Comparison of ENCODE assay signal across 10 mouse cellular contexts in the genomic region with DNA sequence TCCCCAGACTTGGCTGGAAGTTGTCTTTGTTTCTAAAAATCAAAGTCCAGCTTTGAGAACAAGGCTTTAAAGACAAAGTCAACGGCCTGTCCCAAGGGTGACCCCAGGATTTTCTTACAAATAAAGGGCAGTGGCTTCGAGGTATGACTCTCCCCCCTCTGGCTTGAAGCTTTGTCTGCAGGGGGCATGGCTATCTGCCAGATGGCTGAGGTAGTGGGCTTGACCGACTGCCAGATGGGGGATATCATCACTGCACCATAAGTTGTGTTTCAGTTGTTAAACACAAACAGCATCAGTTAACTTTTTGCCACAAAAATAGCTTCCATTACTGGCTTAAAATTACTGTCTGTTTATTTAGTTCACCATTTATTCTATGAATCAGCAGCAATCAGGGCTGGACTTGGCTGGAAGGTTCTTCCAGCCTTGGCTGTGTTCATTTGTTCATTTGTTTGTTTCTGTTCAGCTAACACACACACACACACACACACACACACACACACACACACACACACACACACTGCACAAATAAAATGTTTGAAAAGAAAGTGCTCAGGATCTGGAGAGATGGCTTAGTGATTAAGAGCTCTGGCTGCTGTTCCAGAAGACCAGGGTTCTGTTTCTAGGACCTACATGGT. TPM values are rescaled to one million over a fixed set of nuclear protein-coding genes. Genes with fewer than 3 reads are reported as not detected.
A peak's percentile ranks its signal among the peaks of the same experiment; 100 is the strongest.
DNase-seq lines count a peak whose midpoint lies in the region; ATAC-seq lines count a peak whose summit lies in the region.
"Had no signal": no experiment of that assay in that cellular context is flagged by ENCODE, and none has a peak within 500 bp of the region (broad histone marks: within the 10 kb centered on the region; RNA-seq: fewer than 3 reads in every experiment).

No protein-coding gene starts in this region.

- WGBS in forebrain, embryonic 10.5 days = 7% methylated on average over 3 of the region's 3 CpGs
- 1% methylated on average over 3 of the region's 3 CpGs for WGBS in forebrain, embryonic 13.5 days
- 8% methylated on average over 3 of the region's 3 CpGs for WGBS in hindbrain, embryonic 16.5 days
- 23% methylated on average over 3 of the region's 3 CpGs for WGBS in stomach, embryonic 16.5 days

- H3K4me1 ChIP-seq in forebrain, embryonic 10.5 days = peaks cover 42% of the 10 kb centered on the region
- peaks cover 21% of the 10 kb centered on the region for H3K4me1 ChIP-seq in forebrain, embryonic 13.5 days
- H3K4me1 ChIP-seq in hindbrain, embryonic 16.5 days (ENCODE audit: control insufficient read depth, insufficient read depth, low read depth, low read length) = no peaks in the 10 kb centered on the region
- peaks cover 4% of the 10 kb centered on the region for H3K4me1 ChIP-seq in stomach, embryonic 16.5 days (ENCODE audit: control insufficient read depth, insufficient read depth, low read length)

- no peak for ATAC-seq in forebrain, embryonic 13.5 days
- ATAC-seq in hindbrain, embryonic 16.5 days = 0 out of 2 replicates have a peak, but pooled peaks have one; percentile 24
- peak; percentile 39; the same call in 1 of the 2 replicates for ATAC-seq in stomach, embryonic 16.5 days (ENCODE audit: insufficient read depth, low FRiP score)
- ATAC-seq in erythroblast, adult 5-6 weeks (replicated peaks; ENCODE audit: low FRiP score, poor library complexity, severe bottlenecking) = no peak

- no peak overlapping the region for H3K4me2 ChIP-seq in forebrain, embryonic 13.5 days
- H3K4me2 ChIP-seq in hindbrain, embryonic 16.5 days (ENCODE audit: low read length) = no peak overlapping the region
- no peak overlapping the region for H3K4me2 ChIP-seq in stomach, embryonic 16.5 days (ENCODE audit: low read depth, low read length)
- H3K4me2 ChIP-seq: limb, embryonic 12.5 days had no signal

- no peak for DNase-seq in forebrain, embryonic 10.5 days (ENCODE audit: extremely low spot score, low spot score)
- DNase-seq in right cerebral cortex, postnatal 10 days (ENCODE audit: low spot score in 2 of 2) = peak; percentile 38 to 47
- DNase-seq in right cerebral cortex, postnatal 14 days = no peak
- no peak for DNase-seq in urinary bladder, postnatal 10 days (ENCODE audit: low spot score)
- DNase-seq: adrenal gland, postnatal 25 days had no signal

- no peaks in the 10 kb centered on the region for H3K36me3 ChIP-seq in forebrain, embryonic 10.5 days (replicated peaks)
- no peaks in the 10 kb centered on the region for H3K36me3 ChIP-seq in forebrain, embryonic 13.5 days (ENCODE audit: poor library complexity, severe bottlenecking)
- H3K36me3 ChIP-seq in hindbrain, embryonic 16.5 days (ENCODE audit: control insufficient read depth, insufficient read depth, low read length) = no peaks in the 10 kb centered on the region
- H3K36me3 ChIP-seq in stomach, embryonic 16.5 days (ENCODE audit: control insufficient read depth, insufficient read depth, low read length) = no peaks in the 10 kb centered on the region
- H3K36me3 ChIP-seq: limb, embryonic 12.5 days had no signal

- no peak overlapping the region for H3K9ac ChIP-seq in forebrain, embryonic 13.5 days
- H3K9ac ChIP-seq in hindbrain, embryonic 16.5 days (ENCODE audit: low read depth, low read length) = no peak overlapping the region
- H3K9ac ChIP-seq in stomach, embryonic 16.5 days (ENCODE audit: low read length) = no peak overlapping the region
- H3K9ac ChIP-seq: limb, embryonic 12.5 days had no signal

- peak overlapping the region; percentile 62 for H3K27ac ChIP-seq in forebrain, embryonic 10.5 days
- no peak overlapping the region for H3K27ac ChIP-seq in forebrain, embryonic 13.5 days
- no peak overlapping the region for H3K27ac ChIP-seq in hindbrain, embryonic 16.5 days (ENCODE audit: low read depth, low read length)
- H3K27ac ChIP-seq in stomach, embryonic 16.5 days (ENCODE audit: low read length) = peak overlapping the region; percentile 52; the same call in 1 of the 2 replicates
- H3K27ac ChIP-seq: limb, embryonic 12.5 days had no signal

- no peak overlapping the region for H3K4me3 ChIP-seq in forebrain, embryonic 10.5 days
- no peak overlapping the region for H3K4me3 ChIP-seq in forebrain, embryonic 13.5 days
- H3K4me3 ChIP-seq in hindbrain, embryonic 16.5 days (ENCODE audit: low read length) = no peak overlapping the region
- H3K4me3 ChIP-seq in stomach, embryonic 16.5 days (replicated peaks; ENCODE audit: low read length) = no peak overlapping the region
- H3K4me3 ChIP-seq: limb, embryonic 12.5 days had no signal

- no peaks in the 10 kb centered on the region for H3K27me3 ChIP-seq in forebrain, embryonic 10.5 days (ENCODE audit: poor library complexity, severe bottlenecking)
- H3K27me3 ChIP-seq in forebrain, embryonic 13.5 days = no peaks in the 10 kb centered on the region
- H3K27me3 ChIP-seq in hindbrain, embryonic 16.5 days (replicated peaks; ENCODE audit: control insufficient read depth, insufficient read depth, low read length) = no peaks in the 10 kb centered on the region
- H3K27me3 ChIP-seq in stomach, embryonic 16.5 days (ENCODE audit: control insufficient read depth, insufficient read depth, low read length) = no peaks in the 10 kb centered on the region
- H3K27me3 ChIP-seq: limb, embryonic 12.5 days had no signal

- no peaks in the 10 kb centered on the region for H3K9me3 ChIP-seq in forebrain, embryonic 10.5 days
- H3K9me3 ChIP-seq in forebrain, embryonic 13.5 days (replicated peaks) = no peaks in the 10 kb centered on the region
- H3K9me3 ChIP-seq in hindbrain, embryonic 16.5 days (ENCODE audit: control insufficient read depth, low read length) = no peaks in the 10 kb centered on the region
- no peaks in the 10 kb centered on the region for H3K9me3 ChIP-seq in stomach, embryonic 16.5 days (replicated peaks; ENCODE audit: control insufficient read depth, low read length)
- H3K9me3 ChIP-seq: limb, embryonic 12.5 days had no signal

RNA-seq across cellular contexts. Expression of gene Knop1, which starts 33.1 kb away (rescaled TPM):
- 150 and 153 TPM in 2 replicates for polyA plus RNA-seq in forebrain, embryonic 10.5 days (2016; fragmentation: Nextera tagmentation; extraction: Ambion mirVana)
- 123 and 133 TPM in 2 replicates for polyA plus RNA-seq in forebrain, embryonic 13.5 days (2015; fragmentation: Nextera tagmentation; extraction: Ambion mirVana)
- 53.2 and 59.1 TPM in 2 replicates for polyA plus RNA-seq in hindbrain, embryonic 16.5 days (2015; fragmentation: Nextera tagmentation; extraction: Ambion mirVana)
- polyA plus RNA-seq in stomach, embryonic 16.5 days (2015; fragmentation: Nextera tagmentation; extraction: Ambion mirVana) = 72.9 and 74.9 TPM in 2 replicates
- total RNA-seq in erythroblast, adult 5-6 weeks (2015; ENCODE audit: low replicate concordance) = 5.2 and 9.0 TPM in 2 replicates
- total RNA-seq in erythroblast, adult 5-6 weeks (2017; ENCODE audit: low replicate concordance) = 7.2 and 7.4 TPM in 2 replicates

RNA-seq across cellular contexts. Expression of gene Iqck, which starts 33.6 kb away (rescaled TPM):
- 3.4 and 3.5 TPM in 2 replicates for polyA plus RNA-seq in forebrain, embryonic 10.5 days (2016; fragmentation: Nextera tagmentation; extraction: Ambion mirVana)
- 3.1 and 3.2 TPM in 2 replicates for polyA plus RNA-seq in forebrain, embryonic 13.5 days (2015; fragmentation: Nextera tagmentation; extraction: Ambion mirVana)
- 3.8 and 4.5 TPM in 2 replicates for polyA plus RNA-seq in hindbrain, embryonic 16.5 days (2015; fragmentation: Nextera tagmentation; extraction: Ambion mirVana)
- 1.4 and 2.0 TPM in 2 replicates for polyA plus RNA-seq in stomach, embryonic 16.5 days (2015; fragmentation: Nextera tagmentation; extraction: Ambion mirVana)
- total RNA-seq in erythroblast, adult 5-6 weeks (2015; ENCODE audit: low replicate concordance) = not detected in 2 replicates
- not detected in 2 replicates for total RNA-seq in erythroblast, adult 5-6 weeks (2017; ENCODE audit: low replicate concordance)

Comparison
In these comparisons a context has a peak if more than half of its experiments do, and no peak if none do; other contexts are left out.
1. DNase-seq: peak in right cerebral cortex, postnatal 10 days (2 of 2); none in forebrain, embryonic 10.5 days (single experiment), right cerebral cortex, postnatal 14 days (single experiment) and urinary bladder, postnatal 10 days (single experiment).
2. H3K27ac ChIP-seq: peak in forebrain, embryonic 10.5 days (single experiment) and stomach, embryonic 16.5 days (single experiment); none in forebrain, embryonic 13.5 days (single experiment) and hindbrain, embryonic 16.5 days (single experiment).
3. ATAC-seq: peak in hindbrain, embryonic 16.5 days (single experiment) and stomach, embryonic 16.5 days (single experiment); none in forebrain, embryonic 13.5 days (single experiment) and erythroblast, adult 5-6 weeks (single experiment).